Mouse (Mus musculus) midbrain, embryonic 11.5 days (tissue): Measurements from ENCODE around the gene Relt. TPM values are rescaled to one million over a fixed set of nuclear protein-coding genes. Genes with fewer than 3 reads are reported as not detected.

Experiments used
- ATAC-seq: fragments of 200-750 bp; cut with Nextera tagmentation; 2 replicates; pipeline ENCODE4 v1.8.0; 2017; ENCODE audit warnings: moderate TSS enrichment, moderate library complexity; ENCODE audit not compliant: low FRiP score
- DNase-seq: peaks from one replicate; pipeline ENCODE4 v3.0.0; 2015; ENCODE audit warnings: low spot score; ENCODE audit errors: missing footprints
- H3K27ac ChIP-seq: fragments of 300-500 bp; sonication (generic); 2 replicates; pipeline ENCODE4 v1.5.1; 2014; ENCODE audit warnings: low read depth, low read length
- H3K27me3 ChIP-seq: fragments of 300-500 bp; sonication (generic); 2 replicates; pipeline ENCODE4 v1.6.1; 2014; ENCODE audit warnings: mild to moderate bottlenecking, low read length, moderate library complexity, mixed read lengths; ENCODE audit not compliant: control insufficient read depth, insufficient read depth
- H3K36me3 ChIP-seq: fragments of 300-500 bp; sonication (generic); 2 replicates; pipeline ENCODE4 v1.6.1; 2014; ENCODE audit warnings: mild to moderate bottlenecking, low read length, moderate library complexity, mixed read lengths; ENCODE audit not compliant: control insufficient read depth, insufficient read depth
- H3K4me1 ChIP-seq: fragments of 300-500 bp; sonication (generic); 2 replicates; pipeline ENCODE4 v1.6.1; 2014; ENCODE audit warnings: low read length; ENCODE audit not compliant: control insufficient read depth, insufficient read depth
- H3K4me2 ChIP-seq: fragments of 300-500 bp; sonication (generic); 2 replicates; pipeline ENCODE4 v1.6.1; 2014; ENCODE audit warnings: mild to moderate bottlenecking, moderate library complexity
- H3K4me3 ChIP-seq: fragments of 300-500 bp; sonication (generic); 2 replicates; pipeline ENCODE4 v1.5.1; 2014; ENCODE audit warnings: low read depth, low read length
- H3K9ac ChIP-seq: fragments of 300-500 bp; sonication (generic); 2 replicates; pipeline ENCODE4 v1.6.1; 2014; ENCODE audit warnings: low read length
- H3K9me3 ChIP-seq: fragments of 300-500 bp; sonication (generic); 2 replicates; pipeline ENCODE4 v1.6.1; 2016; ENCODE audit warnings: low read length; ENCODE audit not compliant: control insufficient read depth
- WGBS: fragments of 180-500 bp; shearing (Covaris S2); extraction: QIAGEN DNeasy Blood & Tissue Kit; methylation state at CpG from one replicate; pipeline ENCODE4 v1.1.7; 2014; 5-methylcytosine and 5-hydroxymethylcytosine counted together
- polyA plus RNA-seq: library from polyadenylated mRNA; unstranded; fragments of >200 nt; fragmentation: Nextera tagmentation; extraction: Ambion mirVana; gene quantifications from 2 replicates; pipeline ENCODE4 v1.2.1, GENCODE M21; 2014

Relt gene
- polyA plus RNA-seq, 1 experiment from 2014 or later, result 2.2 TPM

DNA sequence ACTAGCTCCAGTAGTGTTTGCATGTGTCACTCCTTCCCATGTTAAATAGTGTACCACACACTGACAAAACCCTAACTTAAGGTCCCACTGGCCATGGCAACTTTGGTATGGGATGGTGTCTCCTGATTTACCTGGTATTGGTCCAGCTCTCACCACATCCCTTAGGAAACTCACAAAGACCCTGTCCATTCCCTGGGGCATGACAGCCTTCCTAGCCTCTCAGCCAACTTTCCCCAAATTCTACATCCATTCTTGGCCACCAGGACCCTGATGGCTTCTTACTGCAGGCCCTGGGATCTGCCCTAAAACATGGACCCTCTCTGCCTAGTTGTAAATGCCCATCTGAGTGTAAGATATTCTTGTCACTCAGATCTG, 18.2 kb downstream of the Relt start:
- Histone ChIP-seq H3K36me3 (no peaks in the 10 kb centered on the region), H3K27ac (no peak overlapping the region), H3K4me2 (no peak overlapping the region), H3K9ac (no peak overlapping the region), H3K4me3 (no peak overlapping the region), H3K9me3 (no peaks in the 10 kb centered on the region), H3K27me3 (no peaks in the 10 kb centered on the region), H3K4me1 (no peaks in the 10 kb centered on the region)
- peak; percentile 67 for DNase-seq
- ATAC-seq, result no peak

DNA sequence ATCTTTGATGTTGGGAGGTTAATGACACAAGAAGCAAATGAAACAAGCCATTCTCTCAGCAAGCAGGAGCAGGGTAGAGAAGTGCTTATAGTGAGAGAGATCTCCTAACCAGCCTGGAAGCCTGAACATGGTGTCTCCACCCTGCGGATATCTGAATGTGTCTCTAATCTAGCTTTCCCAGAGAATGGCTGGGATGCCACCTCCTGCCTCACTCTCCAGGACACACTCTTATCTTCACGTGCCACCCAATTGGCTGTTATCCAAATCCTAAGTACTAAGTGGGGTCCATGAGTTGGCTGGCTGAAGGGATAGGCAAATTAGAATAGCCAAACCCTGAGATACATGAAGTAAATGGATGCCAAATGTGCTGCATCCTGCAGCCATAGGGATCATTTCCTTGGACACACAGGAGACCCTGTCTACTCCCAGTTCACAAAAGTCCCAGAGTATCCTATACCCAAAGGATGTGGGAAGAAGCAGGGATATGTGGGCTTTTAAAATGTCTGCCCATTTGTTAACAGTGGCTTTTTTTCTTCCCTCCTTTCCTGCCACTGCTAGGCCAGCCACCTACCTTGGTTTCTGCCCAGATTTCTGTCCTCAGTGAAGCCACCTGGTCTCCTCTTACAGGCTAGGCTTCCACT, 18.7 kb downstream of the Relt start:
- peak; percentile 75 for DNase-seq
- H3K9me3 ChIP-seq, result no peaks in the 10 kb centered on the region
- no peak overlapping the region for H3K4me3 ChIP-seq
- H3K4me1 ChIP-seq, result no peaks in the 10 kb centered on the region
- no peak overlapping the region for H3K9ac ChIP-seq
- ATAC-seq, result no peak
- no peaks in the 10 kb centered on the region for H3K36me3 ChIP-seq
- 73% methylated on average over 2 of the region's 2 CpGs for WGBS
- no peaks in the 10 kb centered on the region for H3K27me3 ChIP-seq
- H3K4me2 ChIP-seq, result no peak overlapping the region
- H3K27ac ChIP-seq, result no peak overlapping the region

DNA sequence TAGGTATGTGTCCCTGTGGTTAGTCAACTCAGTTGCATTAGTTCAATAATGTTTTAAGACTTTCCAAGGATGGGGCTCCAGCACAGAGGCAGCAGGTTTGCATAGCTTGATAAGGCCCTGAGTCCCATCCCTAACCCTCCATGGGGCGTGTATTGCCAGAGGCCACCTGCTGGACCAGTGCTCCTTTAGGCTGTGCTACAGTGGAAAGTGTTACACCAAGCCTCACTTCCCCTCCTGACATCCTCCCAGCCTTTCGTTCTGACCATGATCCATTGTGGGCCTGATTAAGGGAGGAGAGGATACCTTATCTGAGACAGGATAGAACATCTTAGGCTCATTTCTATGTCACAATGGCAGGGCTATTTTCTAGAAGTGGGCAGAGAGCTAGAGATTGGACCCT, 19.4 kb downstream of the Relt start:
- H3K9ac ChIP-seq, result no peak overlapping the region
- no peaks in the 10 kb centered on the region for H3K27me3 ChIP-seq
- DNase-seq, result peak; percentile 79
- H3K27ac ChIP-seq, result no peak overlapping the region
- no peak for ATAC-seq
- no peaks in the 10 kb centered on the region for H3K4me1 ChIP-seq
- no peak overlapping the region for H3K4me3 ChIP-seq
- no peaks in the 10 kb centered on the region for H3K36me3 ChIP-seq
- WGBS, result 93% methylated on average over 2 of the region's 2 CpGs
- no peak overlapping the region for H3K4me2 ChIP-seq
- no peaks in the 10 kb centered on the region for H3K9me3 ChIP-seq

DNA sequence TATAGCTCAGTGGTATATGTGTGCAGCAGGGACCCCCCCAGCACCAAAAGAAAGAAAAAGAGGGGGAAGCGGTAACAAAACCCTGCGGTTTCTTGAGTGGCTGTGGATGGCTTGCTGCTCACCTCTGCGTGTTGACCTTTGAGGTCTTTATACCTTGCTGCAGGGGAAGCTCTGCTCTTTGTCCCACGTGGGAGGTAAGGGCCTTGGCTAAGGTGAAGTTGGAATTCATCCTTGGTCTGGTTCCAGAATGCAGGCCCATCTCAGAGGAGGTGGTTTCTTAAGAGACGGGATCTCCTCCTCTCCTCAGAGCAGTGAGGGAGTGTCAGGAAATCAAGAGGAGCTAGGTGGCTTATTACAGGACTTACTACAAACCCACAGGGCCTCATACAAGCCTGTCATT, 21.1 kb downstream of the Relt start:
- WGBS, result 90% methylated on average over 5 of the region's 5 CpGs
- Histone ChIP-seq H3K27ac (no peak overlapping the region), H3K36me3 (no peaks in the 10 kb centered on the region), H3K9me3 (no peaks in the 10 kb centered on the region), H3K4me3 (no peak overlapping the region), H3K4me2 (no peak overlapping the region), H3K4me1 (no peaks in the 10 kb centered on the region), H3K9ac (no peak overlapping the region), H3K27me3 (no peaks in the 10 kb centered on the region)
- no peak for ATAC-seq
- no peak for DNase-seq

DNA sequence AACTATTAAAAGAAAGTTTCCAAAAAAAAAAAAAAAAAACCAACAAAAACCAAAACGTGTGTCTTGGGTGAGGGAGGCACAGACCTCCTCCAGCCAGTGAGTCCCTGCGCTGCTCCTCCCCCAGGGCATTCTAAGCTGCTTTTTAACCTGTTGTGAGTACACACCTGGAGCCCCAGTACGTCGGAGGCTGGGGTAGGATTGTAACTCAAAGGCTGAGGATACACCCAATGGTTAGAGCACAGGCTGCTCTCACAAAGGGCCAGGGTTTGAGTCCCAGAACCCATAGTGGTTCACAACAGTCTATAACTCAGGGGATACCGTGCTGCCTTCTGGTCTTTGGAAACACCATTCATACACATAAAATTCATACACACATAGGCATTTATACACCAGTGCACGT, 21.6 kb downstream of the Relt start:
- H3K4me3 ChIP-seq, result no peak overlapping the region
- no peaks in the 10 kb centered on the region for H3K4me1 ChIP-seq
- no peak overlapping the region for H3K4me2 ChIP-seq
- peaks cover under 1% of the 10 kb centered on the region; the same call in 1 of the 2 replicates for H3K36me3 ChIP-seq
- no peaks in the 10 kb centered on the region for H3K9me3 ChIP-seq
- 90% methylated on average over 6 of the region's 6 CpGs for WGBS
- no peak overlapping the region for H3K9ac ChIP-seq
- ATAC-seq, result no peak
- DNase-seq, result peak; percentile 33
- H3K27ac ChIP-seq, result no peak overlapping the region
- H3K27me3 ChIP-seq, result no peaks in the 10 kb centered on the region

DNA sequence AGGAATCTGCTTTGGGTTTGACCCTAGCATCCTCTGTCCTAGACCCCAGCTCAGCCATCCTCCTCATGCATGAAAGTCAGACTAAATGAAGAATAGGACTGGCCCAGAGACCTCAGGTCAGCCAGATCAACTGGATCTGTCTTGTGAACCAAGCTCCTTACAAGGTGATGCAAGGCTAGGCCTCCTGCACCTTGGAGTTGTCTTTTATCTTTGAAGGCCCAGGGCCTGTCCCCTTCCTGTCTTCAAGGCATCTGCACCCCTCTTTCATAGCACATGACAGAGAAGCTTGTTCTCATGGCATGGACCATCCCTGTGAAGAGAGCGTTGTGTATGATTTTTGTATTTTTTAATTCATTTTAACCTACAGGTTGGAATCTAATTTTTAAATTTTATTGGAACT, 22.3 kb downstream of the Relt start:
- Histone ChIP-seq H3K9ac (no peak overlapping the region), H3K4me1 (no peaks in the 10 kb centered on the region), H3K4me3 (no peak overlapping the region), H3K4me2 (no peak overlapping the region), H3K36me3 (peaks cover 2% of the 10 kb centered on the region; the same call in 1 of the 2 replicates), H3K27ac (no peak overlapping the region), H3K27me3 (no peaks in the 10 kb centered on the region), H3K9me3 (no peaks in the 10 kb centered on the region)
- WGBS, result 100% methylated on average over 1 of the region's 1 CpGs
- peak; percentile 60 for DNase-seq
- ATAC-seq, result no peak

DNA sequence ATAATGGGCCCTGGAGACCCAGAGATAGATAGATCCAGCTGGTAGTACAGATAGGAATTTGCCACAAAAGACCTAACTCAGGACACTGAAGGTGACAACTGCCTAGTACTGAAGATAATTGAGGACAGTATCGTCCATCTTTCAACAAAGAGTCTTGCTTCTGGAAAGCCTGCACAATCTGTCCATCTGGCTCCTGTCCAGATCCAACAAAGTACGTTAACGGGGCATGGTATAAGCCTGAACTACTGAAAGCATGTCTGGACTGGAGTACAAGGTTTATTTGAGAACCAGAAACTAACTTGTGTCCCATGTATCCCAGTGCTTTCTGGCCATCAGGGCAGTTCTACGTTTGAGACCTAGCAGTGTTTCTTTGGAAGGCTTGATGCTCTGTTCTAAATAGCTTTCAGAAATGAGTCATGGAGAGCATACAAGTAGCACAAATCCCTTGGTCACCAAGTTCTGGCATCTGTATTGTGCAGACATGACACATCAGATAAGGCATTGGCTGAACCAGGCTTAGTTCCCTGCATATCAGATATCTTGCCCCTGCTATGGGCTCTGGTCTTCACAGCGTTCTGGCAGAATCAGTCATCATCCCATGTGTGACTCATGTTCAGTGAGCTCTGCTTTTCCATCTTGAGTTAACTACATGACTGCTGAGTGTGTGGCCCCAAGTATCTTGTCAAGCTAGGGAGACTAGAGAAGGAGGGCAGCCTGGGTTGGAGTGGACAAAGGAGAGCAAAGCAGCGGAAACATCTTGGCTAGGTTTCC, 23.4 kb downstream of the Relt start:
- H3K4me2 ChIP-seq, result no peak overlapping the region
- no peaks in the 10 kb centered on the region for H3K4me1 ChIP-seq
- H3K36me3 ChIP-seq, result peaks cover 6% of the 10 kb centered on the region; the same call in 1 of the 2 replicates
- no peak overlapping the region for H3K27ac ChIP-seq
- 92% methylated on average over 6 of the region's 6 CpGs for WGBS
- H3K27me3 ChIP-seq, result no peaks in the 10 kb centered on the region
- ATAC-seq, result no peak
- peak; percentile 21 for DNase-seq
- H3K4me3 ChIP-seq, result no peak overlapping the region
- H3K9me3 ChIP-seq, result no peaks in the 10 kb centered on the region
- H3K9ac ChIP-seq, result no peak overlapping the region

DNA sequence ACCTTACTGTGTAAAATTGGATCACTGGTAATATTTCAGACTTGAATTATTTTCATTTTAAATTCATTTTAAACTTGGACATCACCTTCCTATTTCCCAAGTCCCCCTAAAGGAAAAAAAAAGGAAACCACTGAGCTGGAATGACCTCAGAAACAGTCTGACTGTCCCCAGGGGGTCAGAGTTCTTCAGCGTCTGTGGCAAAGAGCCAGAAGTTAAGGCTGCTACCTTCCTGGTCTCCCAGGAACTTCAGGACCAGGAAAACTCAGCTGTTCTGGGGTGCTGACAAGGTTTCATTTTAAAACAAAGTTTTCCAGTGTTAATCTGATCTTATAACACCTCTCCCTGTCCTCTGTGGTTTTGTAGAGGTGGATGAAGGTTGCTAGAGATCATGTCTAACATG, 25.5 kb downstream of the Relt start:
- peak; percentile 12 for DNase-seq
- Histone ChIP-seq H3K27ac (no peak overlapping the region), H3K4me2 (no peak overlapping the region), H3K4me1 (no peaks in the 10 kb centered on the region), H3K9ac (no peak overlapping the region), H3K36me3 (peaks cover 6% of the 10 kb centered on the region; the same call in 1 of the 2 replicates), H3K27me3 (no peaks in the 10 kb centered on the region), H3K9me3 (no peaks in the 10 kb centered on the region), H3K4me3 (no peak overlapping the region)
- ATAC-seq, result no peak
- WGBS, result 78% methylated on average over 1 of the region's 1 CpGs

DNA sequence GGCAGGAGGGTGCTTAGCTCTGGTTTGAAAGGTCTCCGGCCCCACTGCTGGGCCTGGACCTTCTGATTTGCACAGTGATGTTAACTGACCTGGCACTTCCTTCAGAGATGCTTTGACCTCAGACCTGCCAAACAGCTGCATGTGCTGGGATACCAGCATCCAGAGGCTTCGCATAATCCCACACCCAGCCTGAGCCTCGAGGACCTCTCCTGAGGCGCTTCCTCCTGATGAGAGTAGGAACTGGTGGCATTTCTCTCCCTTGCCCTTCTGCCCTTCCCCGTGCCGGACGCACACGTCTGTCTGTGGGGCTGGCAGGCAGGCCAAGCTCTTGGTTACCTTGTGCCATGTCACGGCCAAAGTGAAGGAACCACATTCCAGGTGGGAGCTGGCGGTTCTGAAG, 26.6 kb downstream of the Relt start:
- H3K36me3 ChIP-seq, result peaks cover 6% of the 10 kb centered on the region; the same call in 1 of the 2 replicates
- no peak overlapping the region for H3K27ac ChIP-seq
- H3K9me3 ChIP-seq, result no peaks in the 10 kb centered on the region
- DNase-seq, result peak; percentile 2
- no peak overlapping the region for H3K4me3 ChIP-seq
- no peak for ATAC-seq
- H3K4me1 ChIP-seq, result no peaks in the 10 kb centered on the region
- H3K4me2 ChIP-seq, result no peak overlapping the region
- 93% methylated on average over 10 of the region's 10 CpGs for WGBS
- no peaks in the 10 kb centered on the region for H3K27me3 ChIP-seq
- no peak overlapping the region for H3K9ac ChIP-seq
